Mouse (Mus musculus) frontal cortex, postnatal 36 days (tissue): ENCODE data around the gene Vps45.
"Not testable (repeated sequence)": the region's sequence is repeated elsewhere in the genome, so short reads cannot be mapped to it uniquely, and the experiment has no call there.

Experiments used
- DNase-seq, 2 experiments: peaks; one replicate each; pipeline ENCODE4 v3.0.0; 2022; ENCODE audit warnings: low spot score in 2 of 2

The Vps45 gene

DNA sequence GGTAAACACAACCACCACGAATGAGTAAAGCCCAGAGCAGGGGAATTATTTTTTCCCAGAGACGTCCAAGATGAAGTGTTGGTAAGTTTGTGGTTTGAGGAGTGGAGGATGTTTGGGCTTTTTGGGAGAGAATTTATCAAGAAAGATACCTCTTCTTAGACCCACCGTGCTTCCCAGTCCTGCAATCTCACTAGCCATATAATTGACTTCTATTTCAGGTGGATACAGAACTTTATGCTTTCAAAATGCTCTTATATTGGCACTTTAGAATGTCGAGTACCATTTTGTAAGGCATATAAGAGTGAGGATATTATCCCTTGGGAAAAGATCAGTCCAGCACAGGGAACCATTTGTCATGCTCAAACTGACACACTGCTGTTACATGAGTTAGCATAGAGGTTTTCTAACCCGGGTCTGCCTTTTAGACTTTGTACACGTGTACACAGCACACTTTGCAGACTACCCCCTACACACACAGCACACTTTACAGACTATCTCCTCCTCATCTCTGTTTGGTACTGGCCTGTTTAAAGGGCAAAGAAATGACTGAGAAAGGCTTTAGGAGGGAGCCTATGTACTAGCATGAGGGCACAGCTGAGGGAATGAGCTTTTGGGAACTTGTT is 61.7 kb downstream of the Vps45 start:
- no peak for DNase-seq

DNA sequence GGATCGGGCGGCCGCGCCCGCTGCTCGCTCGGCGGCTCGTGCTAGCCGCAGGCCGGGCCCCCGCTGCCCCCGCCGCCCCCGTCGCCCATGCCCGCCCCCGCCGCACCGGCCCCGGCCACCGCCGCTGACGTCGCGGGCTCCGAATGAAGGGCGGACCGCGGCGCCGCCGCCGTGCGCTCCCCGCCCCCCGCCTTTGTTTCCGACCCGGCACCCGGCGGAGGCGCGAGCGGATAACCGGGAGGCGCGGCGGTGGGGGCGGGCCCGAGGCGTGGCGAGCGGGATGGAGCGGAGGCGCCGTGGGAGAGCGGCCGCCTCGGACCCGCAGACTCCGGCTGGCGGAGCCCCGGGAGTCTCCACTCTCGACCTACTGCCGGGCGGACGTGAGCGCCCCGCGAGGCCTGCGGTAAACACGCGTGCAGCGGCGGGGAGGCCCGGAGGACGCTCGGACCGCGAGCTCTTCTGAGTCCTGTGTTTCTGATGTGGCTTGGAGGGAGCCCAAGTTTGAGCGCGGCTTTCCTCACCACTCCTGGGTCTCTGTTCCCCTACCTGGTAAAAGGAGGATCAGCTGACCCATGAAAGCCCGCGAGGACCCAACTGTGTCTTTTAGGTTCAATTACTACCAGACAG is 62.4 kb downstream of the Vps45 start, which contains the start of gene Plekho1:
Plekho1 (minus strand) TSS at position 200 of the 627 bp plus-strand sequence.
- peak; percentile 68 to 74 for DNase-seq

DNA sequence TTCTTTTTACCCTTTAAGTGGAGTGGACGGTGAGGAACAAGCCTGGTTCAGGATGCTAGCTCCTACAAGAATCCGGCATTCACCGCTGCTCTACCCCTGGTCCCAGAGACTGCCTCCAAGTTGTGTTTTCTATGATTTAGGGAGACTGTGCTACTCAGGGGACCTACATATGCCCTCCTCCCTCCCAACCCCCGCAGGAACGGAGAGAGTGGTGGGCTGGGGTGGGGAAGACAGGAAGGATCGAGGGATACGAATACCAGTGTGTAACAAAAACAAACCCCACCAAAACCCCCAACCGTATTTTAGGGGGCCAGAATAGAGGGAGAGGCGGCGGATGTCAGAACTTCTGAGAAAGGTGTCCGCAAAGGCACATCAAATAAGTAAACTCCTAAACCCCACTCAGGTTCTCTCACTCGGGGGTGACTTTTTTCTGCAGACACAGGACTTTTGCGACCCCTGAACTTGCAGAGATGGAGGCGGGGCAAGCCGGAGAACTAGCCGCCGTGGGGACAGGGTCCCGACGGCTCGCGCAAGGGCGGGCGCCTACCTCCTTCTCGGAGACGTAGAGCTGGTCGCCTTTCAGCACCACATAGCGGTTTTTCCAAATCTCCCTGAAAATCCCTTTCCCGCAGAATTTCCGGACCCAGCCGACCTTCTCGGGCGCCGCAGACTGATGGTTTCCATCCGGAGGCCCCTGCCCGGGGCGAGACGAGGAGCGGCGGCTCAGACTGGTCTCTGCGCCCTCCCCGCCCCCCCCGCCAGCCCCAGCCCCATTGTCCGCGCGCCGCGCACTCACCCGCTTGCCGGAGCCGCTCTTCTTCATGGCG is 63.1 kb downstream of the Vps45 start:
- peak in 1 of 2 experiments; percentile 68 for DNase-seq

DNA sequence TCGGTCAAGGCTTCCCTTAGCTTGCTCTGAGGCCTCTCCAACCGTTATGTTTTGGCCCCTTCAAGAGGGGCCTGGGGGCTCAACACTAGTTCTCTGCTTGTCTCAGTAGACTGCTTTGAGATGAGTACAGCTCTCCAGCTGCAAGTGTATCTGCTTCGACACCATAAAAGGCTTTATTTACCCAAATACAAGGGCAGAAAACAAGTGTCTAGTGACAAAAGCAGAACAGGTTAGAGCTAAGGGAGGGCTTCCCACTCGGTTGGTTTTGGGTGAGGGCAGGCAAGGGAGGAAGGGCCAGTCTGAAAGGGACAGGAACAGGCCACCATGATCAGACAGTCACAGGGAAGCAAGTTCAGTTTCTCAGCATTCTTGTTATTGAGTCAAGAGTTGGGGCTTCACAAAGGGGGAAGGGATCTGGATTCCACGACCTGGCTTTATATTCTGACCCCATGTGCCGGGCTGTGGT is 63.9 kb downstream of the Vps45 start:
- DNase-seq = peak in 1 of 2 experiments; percentile 40

DNA sequence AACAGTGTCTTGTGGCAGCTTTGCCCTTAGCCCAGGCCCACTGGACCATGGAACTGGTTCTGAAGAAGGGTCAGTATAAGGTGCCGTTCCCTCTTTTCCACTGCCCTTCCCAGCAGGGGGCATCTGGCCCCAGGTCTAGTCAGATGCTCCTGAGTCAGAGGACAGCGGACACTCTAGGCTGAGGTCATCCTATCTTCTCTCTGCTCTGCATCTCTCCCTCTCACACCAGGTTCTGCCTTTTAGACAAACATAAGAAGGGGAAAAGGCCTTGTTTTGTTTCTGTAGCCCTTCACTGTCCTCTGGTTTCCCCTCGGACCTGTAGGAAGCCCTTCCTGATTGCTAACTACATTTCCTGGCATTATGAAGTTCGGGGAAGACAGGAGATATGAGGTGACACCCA is 64.4 kb downstream of the Vps45 start:
- no peak for DNase-seq

DNA sequence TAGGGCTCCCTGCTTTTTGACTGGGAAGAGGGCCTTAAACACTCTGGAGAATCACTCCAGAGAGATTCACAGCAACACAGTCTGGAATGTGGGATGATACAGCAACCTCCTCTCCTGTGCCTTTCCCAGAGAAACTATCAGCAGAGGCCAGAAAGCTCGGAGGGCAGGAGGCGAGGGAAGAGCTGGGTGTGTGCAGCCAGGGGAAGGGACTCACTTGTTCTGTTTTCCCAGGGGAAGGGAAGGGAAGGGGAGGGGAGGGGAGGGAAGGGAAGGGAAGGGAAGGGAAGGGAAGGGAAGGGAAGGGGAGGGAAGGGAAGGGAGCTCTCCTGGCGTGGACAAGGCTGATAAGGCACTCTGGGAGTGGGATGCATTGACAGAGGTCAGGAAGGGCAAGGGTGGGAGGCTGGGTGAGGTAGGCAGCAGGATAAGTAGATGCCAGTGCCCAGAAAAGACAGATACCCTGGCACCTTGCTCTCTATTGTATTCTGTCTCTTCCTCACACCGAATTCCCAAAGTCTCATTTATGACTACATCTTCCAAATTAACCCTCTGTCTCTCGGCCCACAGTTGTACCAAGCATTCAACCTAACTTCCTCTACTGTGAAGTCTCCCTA is 65.2 kb downstream of the Vps45 start:
- DNase-seq = peak in 1 of 2 experiments; percentile 39

DNA sequence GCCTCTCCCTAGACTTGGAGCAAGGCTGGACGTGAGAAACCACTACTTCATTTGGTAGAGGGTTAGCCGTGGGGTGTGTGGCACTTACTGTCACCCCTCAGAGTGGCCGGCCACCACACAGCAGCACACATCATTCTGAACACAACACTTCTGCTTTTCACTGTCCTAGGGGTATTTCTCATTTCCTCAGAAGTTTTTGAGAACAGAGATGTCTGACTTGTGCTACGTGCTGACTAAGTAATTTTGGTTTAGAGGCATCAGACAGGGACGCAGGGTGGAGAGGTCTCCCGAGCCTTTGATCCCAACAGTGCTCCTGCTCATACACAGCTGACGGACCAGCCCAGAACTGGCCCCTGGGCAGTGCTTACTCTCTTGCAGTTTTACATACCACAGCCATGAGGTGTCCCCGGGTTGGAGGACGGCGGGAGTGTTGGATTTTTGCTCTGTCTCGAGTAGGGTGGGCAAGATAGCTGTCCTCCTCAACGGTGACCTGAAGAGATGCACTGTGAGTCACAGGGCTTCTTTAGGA is 67.8 kb downstream of the Vps45 start:
- no peak for DNase-seq

DNA sequence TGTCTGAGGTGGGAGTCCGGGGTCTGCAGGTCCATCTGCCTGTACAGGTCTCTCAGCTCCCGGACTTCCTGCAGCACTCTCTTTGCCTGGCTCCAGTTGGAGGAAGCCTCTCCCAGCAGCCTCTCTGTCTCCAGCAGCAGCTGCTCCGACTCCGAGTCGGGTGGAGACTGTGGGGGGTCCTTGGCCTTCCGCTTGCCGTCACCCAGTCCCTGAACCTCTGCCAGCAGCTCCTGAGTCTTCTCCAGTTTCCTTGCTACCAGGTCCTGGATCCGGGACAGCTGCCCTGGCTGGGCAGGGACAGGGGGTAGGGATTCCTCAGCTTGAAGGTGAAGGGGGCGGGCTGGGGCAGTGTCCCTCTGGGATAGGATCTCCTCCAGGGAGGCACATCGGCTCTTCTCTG is 69.3 kb downstream of the Vps45 start:
- no peak for DNase-seq

DNA sequence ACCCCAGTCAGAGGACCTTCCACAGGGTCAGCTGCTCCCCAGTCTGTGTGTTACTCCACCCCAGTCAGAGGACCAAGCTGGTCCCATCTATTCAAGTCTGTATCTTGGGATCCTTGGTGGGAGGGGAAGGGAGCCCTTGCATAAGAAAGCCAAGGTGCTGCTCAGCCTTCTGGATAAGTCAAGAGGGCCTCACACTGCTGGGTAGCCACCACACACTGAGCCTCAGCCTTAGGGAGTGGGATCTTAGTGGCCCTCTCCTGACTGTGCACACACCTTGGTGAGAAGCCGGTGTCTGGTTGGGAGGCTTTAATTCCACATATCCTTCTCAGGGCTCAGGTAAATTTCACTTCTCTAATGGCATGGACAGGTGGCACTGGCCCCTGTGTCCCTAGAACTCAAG is 70.1 kb downstream of the Vps45 start:
- no peak for DNase-seq

DNA sequence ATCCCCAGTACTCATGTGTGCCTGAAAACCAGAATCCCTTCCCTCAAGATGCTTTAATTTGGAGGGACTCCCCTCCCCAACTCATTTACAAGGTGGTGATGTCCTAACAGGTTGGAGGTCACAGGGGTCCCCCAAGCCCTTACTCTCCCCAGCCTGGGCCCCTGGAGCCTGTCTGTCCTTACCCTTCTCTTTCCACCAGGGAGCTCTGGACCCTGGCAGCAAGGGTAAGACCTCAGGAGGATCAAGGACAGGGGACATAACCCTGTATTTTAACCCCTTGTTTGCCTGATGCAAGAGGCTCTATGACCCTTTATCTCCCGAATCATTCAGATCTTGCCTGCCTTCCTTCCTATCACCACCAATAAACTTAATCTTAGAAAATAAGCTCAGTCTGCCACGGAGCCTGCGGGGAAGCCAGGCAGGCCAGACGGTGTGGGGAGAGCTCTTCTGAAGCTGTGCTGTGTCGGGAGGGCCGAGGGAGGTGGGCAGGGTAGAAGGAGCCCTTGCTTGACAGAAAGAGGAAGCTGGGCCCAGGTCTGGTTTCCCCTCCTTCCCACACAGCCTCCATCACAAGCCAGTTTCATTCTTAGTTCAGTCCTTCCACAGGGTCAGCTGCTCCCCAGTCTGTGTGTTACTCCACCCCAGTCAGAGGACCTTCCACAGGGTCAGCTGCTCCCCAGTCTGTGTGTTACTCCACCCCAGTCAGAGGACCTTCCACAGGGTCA is 70.7 kb downstream of the Vps45 start:
- peak in 1 of 2 experiments; percentile 35 for DNase-seq

DNA sequence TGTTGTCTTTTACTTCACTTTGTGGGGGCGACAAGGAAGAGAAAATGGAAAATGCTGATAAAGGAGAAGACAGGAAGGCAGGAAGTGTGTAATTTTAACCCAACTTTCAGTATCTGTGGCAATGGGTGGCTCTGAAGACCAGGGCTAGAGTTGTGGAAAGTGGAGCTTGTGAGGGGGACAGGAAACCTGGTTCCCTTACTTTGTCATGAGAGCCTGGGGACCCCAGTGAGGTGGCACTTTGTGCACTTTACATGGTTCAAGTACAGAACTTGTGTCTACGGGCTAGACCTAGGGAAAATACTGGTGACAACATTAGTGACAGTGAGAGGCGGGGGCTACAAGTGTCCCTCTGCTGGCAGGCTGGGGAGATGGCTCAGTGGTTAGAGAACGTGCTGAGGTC is 71.3 kb downstream of the Vps45 start:
- no peak for DNase-seq

DNA sequence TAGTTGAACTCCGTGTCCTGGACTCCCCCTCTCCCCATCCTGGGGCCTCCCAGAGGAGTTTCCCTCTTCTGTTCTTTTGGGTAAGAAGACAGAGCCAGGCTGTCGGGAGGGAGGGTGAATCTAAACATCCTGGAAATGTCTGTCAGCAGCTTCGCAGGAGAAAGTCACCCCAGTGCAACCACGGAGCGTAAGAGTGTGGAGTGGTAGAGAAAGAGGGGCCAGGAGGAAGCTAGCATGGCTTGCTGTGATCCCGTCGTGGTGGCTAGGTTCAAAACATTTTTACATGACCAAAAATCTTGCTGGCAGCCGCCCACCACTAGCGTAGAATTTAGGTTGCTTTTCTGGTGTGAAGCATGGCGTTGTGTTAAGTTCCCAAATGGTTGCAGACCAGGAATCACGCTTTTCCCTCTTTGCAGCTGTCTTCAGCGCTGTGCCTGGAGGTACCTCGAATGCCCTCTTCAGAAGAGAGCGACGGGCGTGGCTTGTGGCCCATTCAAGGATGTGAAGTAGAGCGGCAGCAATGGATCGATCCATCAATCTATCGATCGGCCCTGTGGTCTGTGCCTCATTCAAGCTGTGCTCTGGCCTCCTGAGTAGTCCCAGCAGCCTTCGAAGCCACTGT is 72.2 kb downstream of the Vps45 start:
- peak; percentile 73 to 90 for DNase-seq

DNA sequence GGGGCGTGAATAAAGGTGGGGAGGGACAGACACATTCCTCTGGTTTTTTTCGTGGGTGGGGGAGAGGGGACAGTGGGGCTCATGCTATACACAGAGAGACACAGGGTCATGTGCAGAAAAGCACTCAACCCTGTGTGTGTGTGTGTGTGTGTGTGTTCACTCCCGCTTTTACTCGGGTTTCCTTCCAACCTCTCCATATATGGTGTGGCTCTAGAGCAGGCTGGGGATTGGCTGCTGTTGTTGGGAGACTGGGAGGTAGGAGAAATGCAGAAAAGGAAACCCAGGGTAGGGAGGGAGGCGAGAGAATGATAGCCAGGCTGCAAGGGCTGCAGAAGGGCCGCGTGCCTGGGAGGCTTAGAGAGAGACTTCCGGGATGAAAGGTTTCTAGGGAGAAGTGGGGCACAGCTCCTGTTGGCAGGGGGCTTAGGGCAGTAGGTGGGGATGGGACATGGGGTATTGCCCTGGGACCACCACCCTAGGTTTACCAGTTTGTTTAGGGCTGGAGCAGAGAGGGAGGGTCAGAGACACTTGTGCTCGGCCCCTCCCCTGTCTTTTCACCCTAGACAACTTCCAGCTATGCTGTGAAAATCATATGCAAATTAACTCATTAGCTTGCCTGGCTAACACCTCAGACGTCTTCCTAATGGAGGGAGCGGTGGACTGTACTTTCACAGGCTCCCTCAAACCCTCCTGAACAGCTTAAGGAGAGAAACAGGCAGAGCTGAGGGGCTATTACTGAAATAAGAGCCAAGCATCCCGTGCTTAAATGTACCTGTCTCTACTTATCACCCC is 72.9 kb downstream of the Vps45 start:
- DNase-seq = peak; percentile 63 to 74

DNA sequence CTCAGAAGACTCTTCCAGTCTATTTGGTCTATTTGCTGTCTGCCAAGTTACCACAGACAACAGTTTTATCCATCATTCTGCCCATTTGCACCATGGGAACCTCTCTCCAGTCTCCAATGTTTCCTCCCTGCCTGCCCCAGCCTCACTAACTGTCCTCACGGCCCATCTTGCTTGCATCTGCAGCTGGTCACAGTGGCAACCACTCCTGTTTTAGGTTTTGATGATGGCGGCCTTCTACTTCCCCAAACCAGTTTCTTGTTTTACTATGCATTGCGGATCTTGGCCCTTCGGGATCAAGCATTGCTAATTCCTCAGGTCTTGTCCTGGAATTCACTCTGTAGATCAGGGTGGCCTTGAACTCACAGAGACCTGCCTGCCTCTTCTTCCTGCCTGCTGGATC is 76.1 kb downstream of the Vps45 start:
- DNase-seq = no peak

DNA sequence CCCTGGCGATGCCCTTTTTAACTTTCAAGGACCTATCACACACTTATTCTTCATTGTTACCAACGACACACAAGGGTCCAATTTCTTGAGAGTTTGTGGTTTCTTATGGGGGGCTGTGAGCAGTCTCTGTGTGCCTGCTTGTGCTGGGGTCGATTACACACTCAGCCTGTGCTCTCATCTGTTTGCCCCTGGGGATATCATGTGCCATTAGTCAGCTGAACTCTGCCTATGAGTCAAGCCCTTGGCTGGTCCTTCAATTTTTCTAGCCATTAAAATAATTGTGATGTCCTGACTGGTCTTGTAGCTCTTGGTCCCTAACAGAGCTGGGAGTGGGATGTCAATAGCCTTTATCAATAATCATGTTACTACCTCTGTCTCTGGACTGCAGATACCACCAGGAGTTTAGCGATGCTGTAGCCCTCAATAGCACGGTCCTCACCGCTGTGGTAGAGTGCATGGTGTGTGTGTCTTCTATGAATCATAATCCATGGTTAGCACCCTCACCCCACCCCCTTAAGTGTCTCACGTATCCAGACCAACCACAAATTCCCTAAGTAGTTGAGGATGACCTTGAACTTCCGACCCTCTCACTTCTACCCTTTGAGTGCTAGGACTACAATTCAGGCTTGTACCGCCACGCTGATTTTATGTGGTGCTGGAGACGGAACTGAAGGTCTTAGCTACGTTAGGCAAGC is 77.8 kb downstream of the Vps45 start:
- DNase-seq = no peak

DNA sequence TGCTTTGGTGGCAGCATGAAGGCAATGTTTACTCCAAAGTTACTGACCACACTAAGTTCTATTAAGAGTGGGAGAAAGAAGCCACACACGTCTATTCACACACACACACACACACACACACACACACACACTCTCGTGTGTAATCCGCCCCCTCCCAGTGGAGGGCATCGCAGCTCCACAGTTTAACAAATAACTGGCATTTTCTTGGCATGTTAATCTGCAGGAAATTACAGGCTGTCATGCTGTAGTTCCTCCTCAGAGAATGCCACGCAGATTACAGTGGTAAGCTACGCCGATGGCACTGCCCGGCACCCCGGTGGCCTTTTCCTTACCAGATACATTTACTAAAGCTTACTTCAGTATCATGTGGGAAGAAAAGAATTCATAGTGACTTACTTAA is 80.0 kb downstream of the Vps45 start:
- no peak for DNase-seq

DNA sequence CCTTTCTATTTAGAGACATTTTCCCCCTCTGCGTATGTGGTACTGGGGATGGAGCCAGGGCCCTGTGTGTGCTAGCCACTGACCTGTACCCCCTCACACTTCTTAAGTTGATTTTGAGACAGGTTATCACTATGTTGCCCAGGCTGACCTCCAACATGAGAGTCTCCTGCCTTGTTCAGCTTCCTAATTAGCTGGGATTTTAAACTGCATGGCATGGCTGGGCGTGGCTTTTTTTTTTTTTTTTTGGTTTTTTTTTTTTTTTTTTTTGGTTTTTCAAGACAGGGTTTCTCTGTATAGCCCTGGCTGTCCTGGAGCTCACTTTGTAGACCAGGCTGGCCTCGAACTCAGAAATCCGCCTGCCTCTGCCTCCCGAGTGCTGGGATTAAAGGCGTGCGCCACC is 80.7 kb downstream of the Vps45 start:
- not testable (repeated sequence) for DNase-seq

DNA sequence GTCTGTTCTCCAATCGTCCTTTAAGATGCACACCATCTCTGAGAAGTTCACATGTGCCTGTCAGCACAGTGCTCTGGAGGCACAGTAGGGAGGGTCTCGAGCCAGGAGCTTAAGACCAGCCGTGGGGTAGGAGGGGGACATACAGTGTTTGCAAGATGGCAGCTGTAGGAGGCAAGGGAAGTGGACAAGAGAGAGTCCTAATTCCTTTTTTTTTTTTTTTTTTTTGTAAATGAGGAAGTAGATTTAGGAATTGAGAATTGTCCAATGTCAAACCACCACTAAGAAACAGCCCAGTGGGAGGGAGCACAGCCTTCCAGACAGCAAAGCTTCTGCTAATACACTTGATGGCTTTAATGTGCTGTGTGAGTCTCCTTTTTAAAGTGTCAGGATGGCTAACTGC is 81.2 kb downstream of the Vps45 start:
- DNase-seq = no peak

DNA sequence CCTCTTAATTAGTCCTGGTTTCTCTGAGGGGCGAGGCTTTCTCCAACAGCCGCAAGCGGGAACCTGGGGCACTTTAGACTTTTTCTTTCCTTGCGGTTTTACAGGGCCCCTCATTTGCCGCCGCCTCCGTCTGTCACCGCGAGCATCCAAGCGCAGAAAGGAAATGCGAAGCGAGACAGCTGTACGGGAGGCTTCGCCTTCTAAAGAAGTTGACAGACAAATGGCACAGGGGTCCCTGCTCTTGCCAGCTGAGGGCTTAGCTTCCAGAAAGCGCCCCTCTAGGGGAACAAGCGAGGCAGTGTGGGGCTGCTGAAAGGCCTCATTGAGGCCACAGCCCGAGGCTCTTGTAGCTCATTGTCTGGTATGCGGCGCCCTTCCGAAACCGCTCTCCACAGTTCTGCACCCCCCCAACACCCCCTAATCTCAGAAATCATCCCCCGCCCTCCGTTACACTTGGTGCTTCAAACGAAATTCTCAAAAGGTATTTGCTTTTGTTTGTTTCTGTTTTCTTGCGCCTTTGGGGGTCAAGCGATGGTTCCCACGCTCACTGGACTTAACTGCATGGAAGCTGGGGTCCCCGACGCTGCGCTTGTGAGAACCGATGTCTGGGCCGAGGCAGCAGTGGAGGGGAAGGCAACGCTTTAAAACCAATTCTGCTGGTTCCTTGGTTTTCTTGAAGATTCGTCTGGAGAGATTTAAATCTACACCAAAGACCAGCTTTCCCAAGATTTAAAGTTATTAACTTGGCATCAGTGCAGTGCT is 85.2 kb downstream of the Vps45 start:
- DNase-seq = no peak
